Mouse (Mus musculus) stomach, embryonic 16.5 days (tissue): ENCODE data around the gene Lrrc31. TPM values are rescaled to one million over a fixed set of nuclear protein-coding genes. Genes with fewer than 3 reads are reported as not detected.

Experiments used
- polyA plus RNA-seq: library from polyadenylated mRNA; unstranded; fragments of >200 nt; fragmentation: Nextera tagmentation; extraction: Ambion mirVana; gene quantifications from 2 replicates; pipeline ENCODE4 v1.2.1, GENCODE M21; 2015

The Lrrc31 gene
- polyA plus RNA-seq, 1 experiment from 2014 or later, result 4.8 TPM

Other genes starting within 250 kb of the Lrrc31 start
- 57.4 and 64.1 TPM in 2 replicates for gene Mecom, start 151.8 kb downstream of the Lrrc31 start, polyA plus RNA-seq
- gene Actrt3, start 99.9 kb downstream of the Lrrc31 start, polyA plus RNA-seq, result 0.11 and 0.41 TPM in 2 replicates
- gene Mynn, start 97.8 kb downstream of the Lrrc31 start, polyA plus RNA-seq, result 28.0 and 28.9 TPM in 2 replicates
- gene Lrriq4, start 55.3 kb downstream of the Lrrc31 start, polyA plus RNA-seq, result not detected in 2 replicates
- 0.59 and 0.65 TPM in 2 replicates for gene Lrrc34, start 52.0 kb downstream of the Lrrc31 start, polyA plus RNA-seq
- not detected in 2 replicates for gene Samd7, start 46.5 kb upstream of the Lrrc31 start, polyA plus RNA-seq
- 62.8 and 86.1 TPM in 2 replicates for gene Sec62, start 93.0 kb upstream of the Lrrc31 start, polyA plus RNA-seq
- 8.9 and 10.9 TPM in 2 replicates for gene Gpr160, start 156.1 kb upstream of the Lrrc31 start, polyA plus RNA-seq